Mouse (Mus musculus) bone marrow, adult 2 months (tissue): Measurements from ENCODE around the gene Extl1.

Experiments
- CTCF ChIP-seq: fragments of 200-500 bp; IDR thresholded peaks from 2 replicates; pipeline ENCODE4 v1.5.1; 2011; ENCODE audit warnings: low read length, control low read depth; ENCODE audit not compliant: control insufficient read depth, insufficient read depth
- POLR2A ChIP-seq: fragments of 200-500 bp; IDR thresholded peaks from 2 replicates; pipeline ENCODE4 v1.6.1; 2011; ENCODE audit warnings: low read depth, mild to moderate bottlenecking, control low read depth, low read length, borderline replicate concordance; ENCODE audit not compliant: control insufficient read depth

DNA sequence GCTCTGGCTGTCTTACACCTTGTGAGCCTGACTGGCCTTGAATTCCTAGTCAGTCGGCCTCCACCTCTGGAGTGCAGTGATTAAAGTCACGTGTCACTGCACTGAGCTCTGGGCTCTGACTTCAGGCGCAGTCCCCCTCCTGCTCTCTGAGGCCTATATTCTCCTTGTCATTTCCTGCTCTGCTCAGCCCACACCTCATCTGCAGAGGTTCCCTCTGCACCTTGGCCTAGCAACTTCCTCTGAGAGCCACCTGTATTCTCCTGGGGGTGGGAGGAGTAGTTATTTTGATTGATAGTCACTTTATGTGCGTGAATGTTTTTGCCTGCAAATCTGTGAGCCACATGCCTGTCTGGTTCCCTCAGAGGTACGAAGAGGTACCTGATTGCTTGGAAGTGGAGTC lies 22.4 kb downstream of the Extl1 start:
- no peak for TF ChIP-seq POLR2A
- TF ChIP-seq CTCF, result no peak
